Mouse (Mus musculus) CH12.LX (cell line): ENCODE data around the gene Iqcn.

ENCODE experiments used
- CTCF ChIP-seq, 2 experiments: IDR thresholded peaks in 1 of 2; conservative IDR thresholded peaks in 1 of 2; 2 replicates each; pipeline ENCODE4 v1.5.1; 2011 to 2012; ENCODE audit warnings: low read depth in 2 of 2, low read length in 2 of 2, improper control_type of control experiment in 1 of 2, inconsistent platforms in 1 of 2, mild to moderate bottlenecking in 1 of 2, moderate library complexity in 1 of 2
- ELF1 ChIP-seq: IDR thresholded peaks from 2 replicates; pipeline ENCODE4 v1.6.1; 2014; ENCODE audit warnings: low read depth, mild to moderate bottlenecking, inconsistent platforms, low read length, improper control_type of control experiment
- GABPA ChIP-seq: IDR thresholded peaks from 2 replicates; pipeline ENCODE4 v1.6.1; 2012; ENCODE audit warnings: low read depth, low read length, improper control_type of control experiment, inconsistent platforms; ENCODE audit not compliant: insufficient replicate concordance
- IRF4 ChIP-seq: IDR thresholded peaks from 2 replicates; pipeline ENCODE4 v1.6.1; 2014; ENCODE audit warnings: low read depth, mild to moderate bottlenecking, inconsistent platforms, low read length, improper control_type of control experiment
- MAFK ChIP-seq: IDR thresholded peaks from 2 replicates; pipeline ENCODE4 v1.6.1; 2011; ENCODE audit warnings: low read length, improper control_type of control experiment; ENCODE audit not compliant: insufficient replicate concordance
- MXI1 ChIP-seq: IDR thresholded peaks from 2 replicates; pipeline ENCODE4 v1.6.1; 2011; ENCODE audit warnings: mild to moderate bottlenecking, low read depth, low read length, improper control_type of control experiment
- NELFE ChIP-seq: IDR thresholded peaks from 2 replicates; pipeline ENCODE4 v1.6.1; 2011; ENCODE audit warnings: low read depth, low read length, improper control_type of control experiment
- NRF1 ChIP-seq: IDR thresholded peaks from 2 replicates; pipeline ENCODE4 v1.6.1; 2014; ENCODE audit warnings: low read depth, mild to moderate bottlenecking, inconsistent platforms, low read length, improper control_type of control experiment, moderate library complexity
- POLR2A ChIP-seq: IDR thresholded peaks from 2 replicates; pipeline ENCODE4 v1.6.1; 2011; ENCODE audit warnings: low read depth, mild to moderate bottlenecking, improper control_type of control experiment, low read length
- POLR2AphosphoS2 ChIP-seq: IDR thresholded peaks from 2 replicates; pipeline ENCODE4 v1.6.1; 2011; ENCODE audit warnings: low read depth, low read length, improper control_type of control experiment
- SMC3 ChIP-seq: IDR thresholded peaks from 2 replicates; pipeline ENCODE4 v1.6.1; 2011; ENCODE audit warnings: low read depth, low read length, improper control_type of control experiment
- TCF12 ChIP-seq: IDR thresholded peaks from 2 replicates; pipeline ENCODE4 v1.6.1; 2014; ENCODE audit warnings: low read depth, mild to moderate bottlenecking, inconsistent platforms, low read length, improper control_type of control experiment
- ZNF384 ChIP-seq: IDR thresholded peaks from 2 replicates; pipeline ENCODE4 v1.6.1; 2012; ENCODE audit warnings: low read depth, low read length, improper control_type of control experiment, inconsistent platforms

DNA sequence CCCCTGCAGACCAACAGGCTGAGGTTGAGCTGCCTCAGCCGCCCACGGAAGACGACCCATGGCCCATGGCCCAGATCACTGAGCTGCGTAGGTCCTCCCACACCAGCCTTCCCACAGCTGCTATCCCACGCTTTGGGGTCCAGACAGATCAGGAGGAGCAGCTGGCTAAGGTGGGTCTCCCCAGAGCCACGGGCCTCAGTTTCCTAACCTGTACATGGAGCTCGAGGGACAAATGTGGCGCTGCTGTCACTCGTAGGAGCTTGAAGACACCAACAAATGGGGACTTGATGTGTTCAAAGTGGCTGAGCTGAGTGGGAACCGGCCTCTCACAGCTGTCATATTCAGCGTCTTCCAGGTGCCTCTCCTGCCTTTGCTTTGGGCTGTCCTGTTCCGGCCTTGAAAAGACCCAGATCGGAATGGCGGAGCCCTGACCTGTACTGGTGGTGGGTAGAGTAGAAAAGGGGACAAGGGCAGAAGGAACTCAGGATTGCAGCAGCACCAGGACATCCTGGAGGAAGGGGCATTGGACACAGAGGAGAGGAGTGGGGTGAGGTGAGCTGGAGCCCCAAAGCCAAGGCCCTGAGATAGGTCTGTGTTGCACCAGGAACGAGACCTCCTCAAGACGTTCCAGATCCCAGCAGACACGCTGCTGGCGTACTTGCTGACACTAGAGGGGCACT, 44.1 kb downstream of the Iqcn start:
- no peak for TF ChIP-seq GABPA
- no peak for TF ChIP-seq MAFK
- TF ChIP-seq CTCF (conservative IDR thresholded peaks at IDR 0.05 in 1 of 2, IDR thresholded peaks at IDR 0.05 in 1 of 2; ENCODE audit: low read depth in 2 of 2, low read length in 2 of 2): no peak
- no peak for TF ChIP-seq POLR2A
- TF ChIP-seq NRF1: no peak
- no peak for TF ChIP-seq NELFE
- no peak for TF ChIP-seq IRF4
- TF ChIP-seq ELF1: no peak
- no peak for TF ChIP-seq TCF12
- TF ChIP-seq ZNF384: no peak
- no peak for TF ChIP-seq MXI1
- TF ChIP-seq POLR2AphosphoS2: no peak
- TF ChIP-seq SMC3: no peak
